Mouse (Mus musculus) G1E (cell line): ENCODE results near the gene Pif1. TPM values are rescaled to one million over a fixed set of nuclear protein-coding genes. Genes with fewer than 3 reads are reported as not detected.

ENCODE experiments used
- ATAC-seq: 2 replicates; pipeline ENCODE4 v1.8.0; 2016; ENCODE audit warnings: mild to moderate bottlenecking; ENCODE audit not compliant: insufficient number of reproducible peaks, poor library complexity, low FRiP score, severe bottlenecking; ENCODE audit errors: extremely low read depth
- DNase-seq: peaks from one replicate; pipeline ENCODE4 v3.0.0; 2012; ENCODE audit warnings: low spot score
- H3K27me3 ChIP-seq: 2 replicates; pipeline ENCODE4 v1.6.1; 2012; ENCODE audit warnings: mild to moderate bottlenecking, low read length, inconsistent platforms; ENCODE audit not compliant: insufficient read depth
- H3K36me3 ChIP-seq: replicated peaks from 2 replicates; pipeline ENCODE3; 2012; ENCODE audit warnings: mild to moderate bottlenecking, inconsistent platforms
- H3K4me1 ChIP-seq: 2 replicates; pipeline ENCODE4 v1.6.1; 2012; ENCODE audit warnings: low read depth, low read length, inconsistent platforms, mixed read lengths; ENCODE audit not compliant: insufficient read depth
- H3K4me3 ChIP-seq: 2 replicates; pipeline ENCODE4 v1.5.1; 2012; ENCODE audit warnings: low read depth, mild to moderate bottlenecking, inconsistent platforms, low read length, moderate library complexity, mixed read lengths
- H3K9me3 ChIP-seq: replicated peaks from 2 replicates; pipeline ENCODE4 v1.6.1; 2012; ENCODE audit warnings: inconsistent platforms
- CTCF ChIP-seq: IDR thresholded peaks from 2 replicates; pipeline ENCODE4 v1.5.1; 2012; ENCODE audit warnings: low read depth, low read length, inconsistent platforms, mixed read lengths
- GATA1 ChIP-seq: IDR thresholded peaks from 2 replicates; pipeline ENCODE4 v1.6.1; 2012; ENCODE audit warnings: borderline replicate concordance, low read length, inconsistent platforms, mixed read lengths
- GATA2 ChIP-seq: IDR thresholded peaks from 2 replicates; pipeline ENCODE4 v1.6.1; 2012; ENCODE audit warnings: low read depth, low read length, inconsistent platforms, borderline replicate concordance
- POLR2AphosphoS5 ChIP-seq: IDR thresholded peaks from 2 replicates; pipeline ENCODE4 v1.6.1; 2012; ENCODE audit warnings: low read depth, low read length, inconsistent platforms; ENCODE audit not compliant: insufficient replicate concordance
- TAL1 ChIP-seq: conservative IDR thresholded peaks from 2 replicates; pipeline ENCODE4 v1.6.1; 2012; ENCODE audit warnings: low read depth, low read length, inconsistent platforms, mixed read lengths
- polyA plus RNA-seq: library from polyadenylated mRNA; stranded (reverse); fragments of >175 nt; gene quantifications from 2 replicates; pipeline ENCODE4 v1.2.3, GENCODE M21; 2012
- total RNA-seq, 2 experiments: library from RNA; stranded (forward) in 1 of 2; stranded (reverse) in 1 of 2; fragments of 200-1000 nt in 1 of 2; fragments of >200 nt in 1 of 2; fragmentation: Nextera tagmentation in 1 of 2; gene quantifications; 2 replicates each; pipeline ENCODE4 v1.2.3; 2014 to 2017

The Pif1 gene
- total and polyA plus RNA-seq, 3 experiments, result 7.1 to 28.7 (median 9.1) TPM

DNA sequence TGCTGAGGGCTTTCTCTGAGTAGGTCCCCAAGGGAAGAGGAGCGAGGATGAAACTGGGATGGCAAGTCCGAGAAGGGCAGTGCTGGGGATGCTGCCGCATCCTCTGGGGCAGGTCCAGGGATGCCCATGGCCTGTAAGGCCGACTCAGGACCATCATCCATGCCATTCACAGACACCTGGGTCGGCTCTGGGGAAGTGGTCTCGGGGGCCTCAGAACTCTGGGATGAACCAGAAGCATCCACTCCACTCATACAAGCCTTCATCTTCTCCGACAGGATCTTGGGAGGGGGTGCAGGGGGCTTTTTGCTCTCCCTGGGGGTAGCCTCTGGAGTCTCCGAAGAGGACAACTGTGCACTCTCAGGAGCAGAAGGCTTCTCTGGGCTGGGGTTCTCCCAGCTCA, 30.6 kb upstream of the Pif1 start:
- ATAC-seq, result no peak
- H3K4me3 ChIP-seq, result no peak overlapping the region
- peaks cover 72% of the 10 kb centered on the region for H3K36me3 ChIP-seq
- no peaks in the 10 kb centered on the region; the same call in 1 of the 2 replicates for H3K27me3 ChIP-seq
- TF ChIP-seq TAL1, result no peak
- no peak for TF ChIP-seq CTCF
- no peak for TF ChIP-seq GATA1
- no peak for TF ChIP-seq GATA2
- no peaks in the 10 kb centered on the region for H3K9me3 ChIP-seq
- no peak for DNase-seq
- peaks cover 53% of the 10 kb centered on the region for H3K4me1 ChIP-seq

DNA sequence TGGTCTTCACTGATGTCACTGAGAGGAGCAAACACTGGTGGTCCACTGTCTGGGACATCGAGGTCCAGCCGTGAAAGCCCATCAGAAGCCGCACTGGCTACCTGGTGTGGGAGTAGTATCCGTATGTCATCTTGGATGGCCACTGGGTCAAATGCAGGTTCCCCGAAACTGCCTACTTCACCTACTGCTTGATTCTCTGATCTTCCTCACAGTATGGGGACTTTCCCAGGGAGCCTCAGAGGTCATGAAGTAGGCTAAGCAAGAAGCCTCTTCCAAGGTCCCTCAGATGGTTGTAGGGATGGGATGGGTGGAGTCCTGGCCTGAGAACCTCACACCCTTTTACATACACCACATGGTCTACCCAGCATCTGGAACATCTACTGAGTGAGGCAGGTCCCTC, 30.0 kb upstream of the Pif1 start:
- H3K36me3 ChIP-seq, result peaks cover 77% of the 10 kb centered on the region

DNA sequence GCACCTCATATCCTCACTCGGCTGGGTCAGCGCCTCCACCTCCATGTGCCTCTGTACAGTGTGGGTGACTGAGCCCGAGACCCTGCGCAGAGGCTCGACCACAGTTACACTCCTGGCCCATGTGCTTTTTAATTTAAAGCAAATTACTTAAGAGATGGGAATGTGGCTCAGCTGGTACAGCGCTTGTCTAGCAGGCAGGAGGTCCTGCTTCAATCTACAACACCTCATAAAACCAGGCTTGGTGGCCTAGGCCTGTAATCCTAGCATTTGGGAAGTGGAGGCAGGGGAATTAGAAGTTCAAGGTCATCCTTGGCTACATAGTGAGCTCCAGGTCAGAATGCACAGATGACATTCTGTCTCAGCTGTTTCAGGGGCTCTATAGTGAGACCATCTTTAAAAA, 28.2 kb upstream of the Pif1 start:
- TF ChIP-seq GATA1 (no peak), GATA2 (no peak), CTCF (no peak), POLR2AphosphoS5 (no peak), TAL1 (no peak)
- DNase-seq, result no peak
- Histone ChIP-seq H3K36me3 (peaks cover 92% of the 10 kb centered on the region), H3K4me3 (no peak overlapping the region), H3K9me3 (no peaks in the 10 kb centered on the region), H3K27me3 (no peaks in the 10 kb centered on the region; the same call in 1 of the 2 replicates), H3K4me1 (peaks cover 49% of the 10 kb centered on the region)
- no peak for ATAC-seq

More for the DNA sequence above, 30.0 kb upstream of the Pif1 start:
- H3K9me3 ChIP-seq, result no peaks in the 10 kb centered on the region
- no peak for DNase-seq
- H3K27me3 ChIP-seq, result no peaks in the 10 kb centered on the region; the same call in 1 of the 2 replicates
- no peak overlapping the region for H3K4me3 ChIP-seq
- TF ChIP-seq TAL1 (no peak), GATA2 (no peak), CTCF (no peak), POLR2AphosphoS5 (no peak), GATA1 (no peak)
- ATAC-seq, result no peak
- H3K4me1 ChIP-seq, result peaks cover 54% of the 10 kb centered on the region

DNA sequence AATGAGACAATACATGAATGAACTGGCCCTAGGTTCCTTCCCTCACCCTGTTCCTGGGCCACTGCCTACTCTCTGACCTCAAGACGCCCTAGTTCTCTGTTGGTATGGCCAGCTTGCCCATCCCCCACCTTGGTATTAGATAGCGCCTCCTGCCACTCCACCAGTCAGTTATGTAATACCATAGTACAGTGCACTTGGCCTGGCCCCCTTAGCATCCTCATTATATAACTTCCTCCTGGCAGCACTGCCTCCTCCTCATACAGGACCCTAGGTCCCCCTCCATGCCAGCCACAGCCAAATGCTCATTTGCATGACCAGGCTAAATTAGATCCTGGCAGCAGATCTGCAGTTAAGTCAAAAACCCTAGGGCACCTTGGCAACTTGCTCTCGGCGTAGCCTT, 25.9 kb upstream of the Pif1 start:
- H3K36me3 ChIP-seq, result peaks cover 97% of the 10 kb centered on the region
- TF ChIP-seq GATA2 (no peak), TAL1 (no peak), CTCF (no peak), GATA1 (no peak), POLR2AphosphoS5 (no peak)
- no peak for DNase-seq
- H3K9me3 ChIP-seq, result no peaks in the 10 kb centered on the region
- H3K27me3 ChIP-seq, result no peaks in the 10 kb centered on the region; the same call in 1 of the 2 replicates
- no peak for ATAC-seq
- H3K4me3 ChIP-seq, result no peak overlapping the region
- H3K4me1 ChIP-seq, result peaks cover 28% of the 10 kb centered on the region

DNA sequence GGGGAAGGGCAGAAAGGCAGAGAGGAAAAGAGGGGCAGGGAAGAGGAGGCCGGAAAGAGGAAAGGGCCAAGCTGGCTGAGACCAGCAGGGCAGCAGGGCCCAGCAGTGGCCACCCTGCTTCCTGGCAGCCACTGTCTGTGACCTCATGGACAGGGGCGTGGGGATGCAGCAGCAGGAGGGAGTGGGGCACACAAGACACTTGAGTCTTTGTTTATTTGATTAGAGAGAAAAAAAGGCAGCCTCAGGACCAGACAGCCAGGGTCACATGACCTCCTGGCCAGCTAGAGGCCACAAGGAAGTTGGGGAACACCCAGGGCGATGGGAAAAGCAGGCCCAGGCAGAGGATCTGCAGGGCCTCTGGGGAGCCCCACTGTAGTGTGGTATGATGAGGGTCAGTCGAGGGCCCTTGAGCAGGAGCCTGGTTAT, 24.9 kb upstream of the Pif1 start:
- H3K4me1 ChIP-seq, result peaks cover 17% of the 10 kb centered on the region
- TF ChIP-seq GATA1 (no peak), GATA2 (no peak), POLR2AphosphoS5 (no peak), TAL1 (no peak), CTCF (no peak)
- no peaks in the 10 kb centered on the region for H3K9me3 ChIP-seq
- no peaks in the 10 kb centered on the region for H3K27me3 ChIP-seq
- H3K36me3 ChIP-seq, result peaks cover 97% of the 10 kb centered on the region
- ATAC-seq (no peak), DNase-seq (no peak)
- no peak overlapping the region for H3K4me3 ChIP-seq

DNA sequence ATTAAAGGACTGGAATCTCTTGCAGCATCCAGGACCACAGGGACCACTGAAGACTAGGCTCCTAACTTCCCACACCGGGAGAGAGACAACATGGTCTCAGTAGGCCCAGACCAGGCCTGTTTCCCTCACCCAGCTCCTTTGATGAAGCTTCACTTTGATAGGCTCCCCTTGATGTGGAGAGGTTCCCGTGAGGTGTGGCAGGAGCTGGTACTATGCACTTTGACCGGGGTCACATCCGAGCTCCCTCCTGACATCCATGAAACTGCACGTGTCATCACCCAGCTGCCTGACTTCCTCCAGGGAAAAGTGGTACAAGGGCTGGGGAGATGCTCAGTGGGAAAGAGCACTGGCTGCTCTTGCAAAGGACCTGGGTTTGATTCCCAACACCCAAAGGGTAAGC, 23.9 kb upstream of the Pif1 start:
- Histone ChIP-seq H3K4me3 (no peak overlapping the region), H3K9me3 (no peaks in the 10 kb centered on the region), H3K4me1 (peaks cover 15% of the 10 kb centered on the region), H3K36me3 (peaks cover 93% of the 10 kb centered on the region), H3K27me3 (no peaks in the 10 kb centered on the region)
- TF ChIP-seq GATA1, result no peak
- no peak for TF ChIP-seq CTCF
- TF ChIP-seq TAL1, result no peak
- TF ChIP-seq GATA2, result no peak
- no peak for TF ChIP-seq POLR2AphosphoS5
- ATAC-seq (no peak), DNase-seq (no peak)

DNA sequence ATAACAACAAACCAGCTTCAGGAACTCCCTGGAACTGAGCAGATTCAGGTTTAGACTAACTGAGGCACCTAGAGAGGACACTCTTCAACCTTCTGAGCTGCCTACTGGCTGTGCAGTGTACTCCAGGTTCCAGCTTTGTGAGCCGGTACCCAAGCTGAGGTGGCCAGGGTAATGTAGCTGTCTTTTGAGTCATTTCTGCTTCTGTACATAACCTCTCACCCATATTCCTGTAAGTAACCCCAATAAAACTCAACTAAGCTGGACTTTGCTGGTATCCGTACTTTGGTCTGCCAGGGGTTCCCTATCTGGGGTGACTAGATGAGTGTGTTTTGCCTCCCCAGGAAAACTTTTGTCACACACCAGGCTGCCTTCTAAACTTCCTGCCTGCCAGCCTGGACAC, 22.3 kb upstream of the Pif1 start:
- H3K4me3 ChIP-seq, result no peak overlapping the region
- ATAC-seq (no peak), DNase-seq (no peak)
- H3K36me3 ChIP-seq, result peaks cover 94% of the 10 kb centered on the region
- no peaks in the 10 kb centered on the region for H3K9me3 ChIP-seq
- no peaks in the 10 kb centered on the region for H3K27me3 ChIP-seq
- H3K4me1 ChIP-seq, result peaks cover 29% of the 10 kb centered on the region
- no peak for TF ChIP-seq TAL1
- no peak for TF ChIP-seq POLR2AphosphoS5
- no peak for TF ChIP-seq GATA2
- no peak for TF ChIP-seq GATA1
- no peak for TF ChIP-seq CTCF
